Mouse (Mus musculus) kidney, adult 11 months (tissue): ENCODE measurements around the gene Ppm1d.

Experiments
- DNase-seq: peaks from one replicate; pipeline ENCODE4 v3.0.0; 2022

Ppm1d gene

DNA sequence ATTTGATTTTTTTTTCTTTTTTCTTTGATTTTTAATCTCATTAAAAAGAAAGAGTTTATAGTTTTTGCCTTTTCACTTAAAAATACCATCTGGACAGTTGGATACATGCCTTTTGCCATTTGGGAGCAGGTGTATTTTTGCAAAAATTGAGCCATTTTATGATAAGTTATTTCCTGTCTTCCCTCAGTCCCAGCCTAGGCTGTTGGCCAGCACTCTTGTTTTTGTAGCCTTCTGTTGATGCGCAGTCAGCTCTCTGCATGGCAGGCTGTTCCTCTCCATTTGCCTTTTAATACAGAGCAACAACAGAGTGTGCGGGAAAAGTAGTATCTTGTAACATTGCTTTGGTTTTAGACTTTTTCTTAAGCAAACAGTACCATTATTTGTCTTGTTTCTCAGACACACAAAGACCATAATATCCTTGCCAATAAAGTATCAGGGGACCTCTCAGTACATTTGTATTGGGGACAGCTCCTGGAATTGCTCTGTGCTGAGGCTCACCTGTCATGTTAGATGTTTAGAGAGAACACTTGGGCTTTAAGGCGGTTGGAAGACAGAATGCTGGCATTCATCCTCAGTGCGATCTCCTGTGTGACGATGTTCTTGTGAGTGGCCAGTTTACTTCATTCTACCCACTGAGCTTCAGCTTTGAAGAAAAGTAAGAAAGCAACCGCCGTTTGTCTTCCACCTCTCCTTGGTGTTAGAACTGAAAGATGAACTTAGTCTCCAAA, 18.3 kb downstream of the Ppm1d start:
- DNase-seq, result no peak

DNA sequence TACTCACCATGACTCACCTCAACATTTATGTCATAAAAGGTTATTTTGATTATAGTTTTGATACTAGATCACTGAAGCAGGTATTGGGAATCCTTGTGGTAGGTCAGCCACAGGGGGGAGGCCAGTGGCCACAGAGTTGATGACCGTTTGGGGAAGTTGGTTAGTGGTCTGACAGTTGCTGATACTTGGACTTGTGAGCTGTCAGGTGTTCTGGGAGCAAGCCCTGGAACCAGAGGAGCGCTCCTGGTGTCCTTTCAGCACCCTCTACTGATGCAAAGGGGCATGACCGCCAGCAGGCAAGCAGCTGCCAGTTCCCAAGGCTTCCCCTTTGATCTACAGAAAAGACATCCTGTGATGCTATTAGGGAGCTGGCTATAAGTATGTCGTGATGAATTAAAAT, 23.7 kb downstream of the Ppm1d start:
- DNase-seq, result peak; percentile 46

- DNase-seq, result no peak
These were observed 28.3 kb downstream of the Ppm1d start for GRCm38 (mm10) chr11:85339173-85339831.

DNA sequence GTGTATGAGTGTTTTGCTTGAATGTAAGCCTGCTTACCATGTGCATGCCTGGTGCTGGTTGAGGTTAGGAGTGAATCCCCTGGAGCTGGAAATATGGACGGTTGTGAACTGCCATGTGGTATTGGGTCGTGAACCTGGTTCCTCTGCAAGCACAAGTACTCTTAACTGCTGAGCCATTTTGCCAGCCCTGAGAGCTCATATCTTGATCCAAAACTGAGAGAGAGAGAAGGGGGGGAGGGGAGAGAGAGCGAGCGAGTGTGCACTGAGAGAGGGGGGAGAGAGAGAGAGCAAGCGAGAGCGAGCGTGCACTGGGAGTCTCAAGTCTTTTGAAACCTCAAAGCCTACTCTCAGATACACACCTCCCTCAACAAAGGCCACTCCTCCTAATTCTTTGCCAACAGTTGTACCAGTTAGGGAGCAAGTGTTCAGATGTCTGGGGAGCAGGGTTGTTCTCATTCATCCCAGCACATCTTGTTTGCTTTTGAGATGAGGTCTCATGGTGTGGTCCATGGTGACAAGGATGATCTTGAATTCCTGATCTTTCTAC, 29.1 kb downstream of the Ppm1d start:
- no peak for DNase-seq

DNA sequence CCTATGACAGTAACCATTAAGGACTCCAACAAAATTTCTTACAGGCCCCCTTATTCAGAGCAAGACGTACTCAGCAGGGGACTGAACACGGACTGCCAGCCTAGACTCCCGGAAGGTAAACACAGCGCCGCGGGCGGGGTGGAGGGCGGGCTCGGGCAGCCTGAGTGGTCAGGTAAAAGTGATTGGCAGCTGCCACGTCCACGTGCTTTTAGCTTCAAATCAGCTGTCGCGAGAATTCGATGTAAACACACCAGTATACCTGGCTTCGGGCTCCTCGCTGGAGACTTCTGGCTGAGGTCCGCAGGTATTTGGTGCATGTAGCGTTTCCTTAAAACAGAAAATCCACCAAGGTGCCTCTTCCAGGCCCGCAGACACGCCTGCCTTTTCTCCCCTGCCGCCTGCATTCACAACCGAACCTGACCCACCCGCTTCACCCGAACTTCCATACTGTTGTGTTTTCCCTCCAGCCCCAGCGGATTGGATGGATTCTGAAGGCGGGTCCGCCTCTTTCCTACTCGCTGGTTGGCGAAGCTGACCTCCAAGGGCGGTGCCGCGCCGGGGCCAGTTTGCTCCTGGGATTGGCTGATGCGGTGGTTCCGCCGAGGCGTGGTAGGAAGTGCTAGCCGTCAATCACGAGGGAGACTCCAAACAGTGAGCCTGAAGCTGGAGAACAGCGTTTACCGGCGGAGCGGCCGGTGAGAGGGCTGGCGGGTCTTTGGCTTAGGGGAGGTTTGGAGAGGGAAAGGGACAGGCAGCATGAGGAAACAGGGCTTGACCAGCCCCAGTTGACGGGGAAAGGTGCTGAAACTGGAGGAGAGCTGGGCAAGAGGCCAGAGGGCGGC, 41.7 kb downstream of the Ppm1d start, which contains the start of gene Bcas3:
Gene Bcas3, plus strand, starts transcription at position 629 of the 842 bp plus-strand sequence.
- DNase-seq, result peak; percentile 99

DNA sequence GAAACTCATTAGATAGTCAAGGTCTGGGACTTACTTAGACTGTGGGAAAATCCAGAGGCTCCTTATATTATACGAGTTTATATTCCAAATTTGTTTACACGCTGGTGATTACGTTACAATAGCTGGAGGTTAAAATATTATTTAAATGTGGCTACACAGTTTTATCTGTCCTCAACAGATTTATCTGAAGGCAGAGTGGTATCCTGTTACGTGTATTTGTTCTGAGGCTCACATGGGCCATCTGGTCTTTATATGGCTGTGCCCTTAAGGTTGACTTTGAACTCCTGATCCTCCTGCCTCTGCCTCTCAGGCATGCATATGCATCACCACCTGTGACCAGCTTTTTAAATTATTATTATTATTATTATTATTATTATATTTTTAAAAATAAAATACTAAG, 42.8 kb downstream of the Ppm1d start:
- DNase-seq, result no peak

- no peak for DNase-seq
These were observed 48.6 kb downstream of the Ppm1d start for GRCm38 (mm10) chr11:85359641-85360040.

DNA sequence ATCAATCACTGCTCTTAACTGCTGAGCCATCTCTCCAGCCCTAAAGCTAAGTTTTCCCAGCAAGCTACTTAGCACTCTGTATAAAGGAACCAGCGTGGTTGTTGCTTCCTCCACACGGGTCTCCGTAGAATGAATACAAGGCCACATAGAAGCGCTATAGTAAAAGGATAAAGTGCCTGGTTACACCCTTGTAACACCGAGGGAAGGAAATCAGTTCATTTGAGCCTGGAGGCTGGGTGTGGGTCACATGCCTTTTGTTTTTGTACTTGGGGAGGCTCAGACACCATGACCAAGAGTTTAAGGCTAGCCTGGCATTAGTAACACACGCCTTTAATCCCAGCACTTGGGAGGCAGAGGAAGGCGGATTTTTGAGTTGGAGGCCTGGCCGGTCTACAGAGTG, 50.6 kb downstream of the Ppm1d start:
- DNase-seq, result no peak

DNA sequence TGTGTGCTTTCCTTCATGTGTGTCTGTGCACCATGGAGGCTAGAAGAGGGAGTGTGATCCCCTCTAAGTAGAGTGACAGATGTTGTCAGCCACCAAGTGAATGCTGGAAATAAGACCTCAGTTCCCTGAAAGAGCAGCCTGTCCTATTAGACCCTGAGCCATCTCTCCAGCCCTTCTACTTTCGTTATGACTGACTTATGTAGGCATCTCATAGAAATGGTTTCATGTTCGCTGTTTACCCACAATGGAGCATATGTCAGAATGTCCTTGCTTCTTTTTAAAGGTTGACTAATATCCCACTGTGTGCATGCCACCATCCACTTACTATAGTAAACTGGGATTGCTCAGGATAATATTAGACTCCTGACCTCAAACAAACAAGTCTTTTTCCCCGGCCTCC, 55.1 kb downstream of the Ppm1d start:
- no peak for DNase-seq

GRCm38 (mm10) chr11:85367823-85368222, 56.8 kb downstream of the Ppm1d start:
- no peak for DNase-seq

- no peak for DNase-seq
These were observed 68.0 kb downstream of the Ppm1d start for GRCm38 (mm10) chr11:85379091-85379490.

DNA sequence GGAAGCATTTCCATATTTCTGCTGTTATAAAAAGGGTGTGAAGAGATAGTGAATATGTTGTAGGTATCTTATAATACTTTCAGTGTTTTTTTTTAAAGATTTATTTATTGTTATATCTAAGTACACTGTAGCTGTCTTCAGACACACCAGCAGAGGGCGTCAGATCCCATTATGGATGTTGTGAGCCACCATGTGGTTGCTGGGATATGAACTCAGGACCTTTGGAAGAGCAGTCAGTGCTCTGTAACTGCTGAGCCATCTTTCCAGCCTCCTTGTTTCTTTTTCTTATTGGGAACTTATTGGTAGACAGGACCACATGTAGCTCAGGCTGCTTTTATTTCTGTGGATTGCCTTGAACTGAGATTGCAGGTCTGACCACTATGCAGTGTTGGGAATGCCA, 69.0 kb downstream of the Ppm1d start:
- DNase-seq, result no peak

DNA sequence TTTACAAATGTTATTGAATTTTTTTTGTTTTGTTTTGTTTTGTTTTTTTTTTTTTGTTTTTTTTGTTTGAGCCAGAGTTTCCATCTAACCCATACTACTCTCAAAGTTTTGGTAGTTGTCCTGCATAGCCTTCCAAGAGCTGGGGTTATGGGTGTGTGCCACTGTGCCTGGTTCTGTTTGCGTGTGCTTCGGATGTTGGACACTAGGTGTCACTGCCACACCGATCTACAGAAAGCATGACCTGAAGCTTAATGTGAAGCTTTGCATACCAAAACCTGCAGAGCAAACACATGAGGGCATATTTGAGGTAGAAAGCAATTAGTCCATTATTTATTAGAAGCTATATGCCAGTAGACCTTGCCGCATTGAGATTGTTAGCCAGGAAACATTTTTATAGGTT, 71.0 kb downstream of the Ppm1d start:
- peak; percentile 57 for DNase-seq

DNA sequence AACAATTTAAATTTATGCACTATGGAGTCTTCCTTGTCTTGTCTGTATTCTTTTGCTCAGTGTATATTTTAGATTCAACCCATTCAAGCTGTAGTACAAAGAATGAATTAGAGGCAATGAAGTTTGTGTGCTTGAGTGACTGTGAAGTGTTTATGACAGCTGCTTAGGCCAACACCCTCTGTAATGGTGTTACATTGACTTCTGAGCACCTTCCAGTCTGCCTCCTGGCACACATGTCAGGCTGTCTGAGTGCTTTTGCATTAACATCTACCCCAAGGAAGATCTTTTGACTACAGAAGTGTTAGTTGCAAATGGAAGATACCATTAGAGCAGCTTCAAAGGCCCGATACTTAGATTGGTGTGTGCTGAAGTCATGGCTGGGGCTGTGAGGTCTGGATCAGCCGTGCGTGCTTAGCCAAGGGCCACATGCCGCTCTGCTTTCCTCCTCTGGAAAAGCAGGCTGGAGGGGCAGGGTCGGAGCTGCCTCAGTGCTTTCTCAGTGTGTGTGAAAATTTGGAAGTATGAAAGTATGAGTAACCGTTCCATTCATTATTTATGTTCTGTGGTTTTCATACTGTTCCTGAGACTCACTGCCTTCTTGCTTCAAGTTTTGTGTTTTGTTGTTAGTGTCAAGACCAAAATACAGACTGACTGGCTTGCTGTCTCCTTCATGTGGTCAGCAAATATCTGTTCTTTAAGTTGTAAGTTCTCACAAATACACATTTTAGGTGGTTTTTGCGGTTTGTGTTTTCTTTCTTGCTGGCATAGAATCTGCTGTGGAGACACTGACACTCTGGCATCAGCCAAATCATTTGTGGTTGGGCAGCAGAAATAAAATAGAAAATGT, 73.2 kb downstream of the Ppm1d start:
- no peak for DNase-seq

DNA sequence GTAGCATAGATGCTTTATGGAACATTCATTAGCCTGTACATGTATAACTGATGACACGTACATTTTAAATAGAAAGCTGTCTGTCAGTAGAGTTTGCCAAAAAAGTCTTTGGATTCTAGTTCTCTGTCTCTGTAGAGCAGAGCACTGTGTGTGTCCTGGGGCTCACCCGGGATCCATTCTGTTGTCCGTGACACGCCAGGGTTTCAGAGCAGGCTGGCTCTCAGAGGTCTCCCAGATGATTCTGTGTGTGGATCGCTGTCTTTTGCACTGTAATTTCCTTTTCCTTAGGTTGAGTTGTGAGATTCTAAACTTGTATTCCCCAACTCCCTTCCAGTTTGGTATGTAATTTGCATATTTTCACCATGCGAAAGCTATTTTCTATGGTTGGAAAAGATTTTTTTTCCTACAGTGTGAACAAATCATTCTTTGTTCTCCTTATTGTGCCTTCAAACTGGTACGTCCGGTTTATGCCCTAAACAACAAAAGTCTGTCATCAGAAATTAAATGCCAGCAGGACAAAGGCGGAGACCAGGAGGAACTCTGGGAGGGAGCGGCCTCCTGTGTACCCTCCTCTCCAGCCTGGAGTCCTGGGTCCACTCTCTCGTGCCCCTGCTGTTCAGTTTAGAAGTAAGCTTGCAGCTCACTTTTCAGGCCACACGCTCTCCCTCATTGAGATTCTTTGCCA, 81.3 kb downstream of the Ppm1d start:
- DNase-seq, result peak; percentile 8

GRCm38 (mm10) chr11:85392864-85393220, 81.8 kb downstream of the Ppm1d start:
- no peak for DNase-seq

DNA sequence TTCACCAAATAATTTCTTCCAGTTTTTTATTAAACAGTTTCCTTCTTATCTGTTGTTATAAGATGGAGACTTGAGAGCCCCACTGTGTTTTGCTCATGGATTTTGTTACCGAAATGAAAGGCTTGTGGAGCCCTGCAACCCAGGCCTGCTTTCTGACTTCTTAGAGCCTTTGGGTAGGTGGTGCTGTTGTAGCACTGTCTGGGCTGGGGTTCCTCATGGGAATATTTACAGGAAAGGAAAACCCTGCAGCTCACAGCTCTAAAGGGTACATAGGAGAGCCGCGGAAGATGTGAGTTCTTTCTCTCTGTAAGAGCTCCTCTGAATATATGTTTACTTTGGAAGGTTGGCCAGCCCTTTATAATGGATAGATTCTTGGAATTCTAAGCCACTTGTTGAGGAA, 82.9 kb downstream of the Ppm1d start:
- DNase-seq, result no peak

- DNase-seq, result no peak
These were observed 84.3 kb downstream of the Ppm1d start for GRCm38 (mm10) chr11:85395361-85395760.
